Mouse (Mus musculus) gastrocnemius, adult 8-10 months (tissue): ENCODE measurements around the gene Capn7. TPM values are rescaled to one million over a fixed set of nuclear protein-coding genes. Genes with fewer than 3 reads are reported as not detected.

Experiments used
- DNase-seq, 2 experiments: peaks; one replicate each; pipeline ENCODE4 v3.0.0; 2022; ENCODE audit warnings: low spot score in 2 of 2
- total RNA-seq, 4 experiments: library from RNA; stranded (reverse); gene quantifications; 2 replicates each; pipeline ENCODE4 v1.2.4; 2022

Capn7 gene
- total RNA-seq, 4 experiments from 2014 or later, result 27.0 to 33.1 (median 30.5) TPM

GRCm38 (mm10) chr14:31394822-31395532 is 58.5 kb downstream of the Capn7 start:
- DNase-seq, result no peak

DNA sequence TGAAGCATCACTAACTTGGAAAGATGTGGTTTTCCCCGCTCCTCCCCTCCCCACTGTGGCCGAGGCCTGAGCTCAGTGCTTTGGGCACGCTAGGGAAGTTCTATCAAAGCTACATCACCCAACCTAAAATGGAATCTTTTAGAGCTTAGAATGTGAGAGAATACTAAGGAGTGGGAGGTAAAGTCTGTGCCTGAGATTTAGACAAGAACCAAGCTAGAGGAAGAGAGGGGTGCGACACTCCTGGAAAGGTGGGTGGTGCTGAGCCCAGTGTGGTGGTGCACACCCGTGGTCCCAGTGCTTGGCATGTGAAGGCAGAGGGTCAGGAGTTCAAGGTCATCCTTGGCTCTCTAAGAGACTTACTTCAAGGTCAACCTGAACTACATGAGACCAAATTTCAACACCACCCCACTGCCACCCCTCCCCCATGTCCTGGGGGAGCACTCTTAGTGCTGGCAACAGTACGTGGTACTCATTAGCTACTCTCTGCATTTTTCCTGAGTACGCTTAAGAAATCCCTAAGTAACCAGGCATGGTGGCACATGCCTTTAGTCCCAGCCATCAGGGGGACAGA is 59.3 kb downstream of the Capn7 start:
- DNase-seq, result no peak

- DNase-seq, result no peak
These were observed 60.0 kb downstream of the Capn7 start for GRCm38 (mm10) chr14:31396428-31396827.

DNA sequence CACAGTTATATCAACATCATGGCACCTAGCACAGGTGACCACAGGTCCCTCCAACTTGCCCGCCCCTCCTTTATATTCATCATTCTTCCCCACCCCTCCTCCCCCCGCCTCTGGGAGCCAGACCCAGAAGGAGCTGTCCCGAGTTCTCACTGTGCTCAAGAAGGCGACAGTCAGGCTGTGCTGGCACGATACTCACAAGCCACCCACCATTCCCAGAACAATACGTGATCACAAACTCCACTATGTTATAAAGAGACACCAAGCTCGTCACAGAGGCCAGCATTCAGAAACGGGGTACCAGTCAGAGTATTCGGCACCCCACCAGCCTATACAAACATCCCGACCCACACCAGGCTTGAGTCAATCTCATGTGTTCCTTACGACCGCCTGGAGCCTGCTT is 60.9 kb downstream of the Capn7 start:
- no peak for DNase-seq

- no peak for DNase-seq
These were observed 61.6 kb downstream of the Capn7 start for GRCm38 (mm10) chr14:31397791-31398595.

DNA sequence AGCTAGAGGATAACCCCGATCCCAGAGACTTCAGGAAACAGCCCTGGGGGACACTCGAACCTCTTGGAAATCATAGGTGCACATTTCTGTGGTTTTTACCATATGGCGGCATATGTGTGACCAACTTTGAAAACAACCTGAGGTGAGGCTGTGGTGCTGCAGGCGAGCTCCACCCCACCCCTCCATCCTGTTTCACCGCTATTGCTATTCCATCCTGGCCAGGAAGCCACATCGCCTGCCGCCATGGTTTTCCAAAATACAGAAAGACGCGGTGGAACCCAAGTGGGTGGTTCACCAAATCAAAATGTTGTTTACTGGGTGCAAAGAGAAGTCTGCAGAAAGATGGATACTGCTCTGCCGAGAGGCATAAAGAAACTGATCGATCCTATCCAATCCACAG is 62.4 kb downstream of the Capn7 start:
- no peak for DNase-seq

- DNase-seq, result no peak
These were observed 62.8 kb downstream of the Capn7 start for GRCm38 (mm10) chr14:31399271-31399670.

GRCm38 (mm10) chr14:31400246-31400645 is 63.8 kb downstream of the Capn7 start:
- DNase-seq, result no peak

DNA sequence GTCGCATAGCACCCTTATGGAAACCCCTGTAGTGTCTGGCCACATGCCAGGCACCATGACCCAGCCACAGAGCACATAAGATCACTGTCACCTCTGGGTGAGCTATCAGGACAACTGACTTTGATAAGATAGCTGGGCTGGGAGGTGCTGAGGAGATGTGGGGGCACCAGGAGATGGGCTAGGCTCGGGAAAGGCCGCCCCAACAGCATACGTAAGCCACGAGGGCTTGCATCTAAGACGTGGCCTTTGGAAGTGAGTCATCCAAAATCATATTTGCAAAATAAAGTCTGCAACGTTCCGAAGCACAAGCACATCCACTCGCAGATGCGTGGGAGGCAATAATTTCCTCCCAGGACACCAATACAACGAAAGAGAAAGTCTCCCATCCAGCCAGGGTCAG is 64.5 kb downstream of the Capn7 start:
- no peak for DNase-seq

DNA sequence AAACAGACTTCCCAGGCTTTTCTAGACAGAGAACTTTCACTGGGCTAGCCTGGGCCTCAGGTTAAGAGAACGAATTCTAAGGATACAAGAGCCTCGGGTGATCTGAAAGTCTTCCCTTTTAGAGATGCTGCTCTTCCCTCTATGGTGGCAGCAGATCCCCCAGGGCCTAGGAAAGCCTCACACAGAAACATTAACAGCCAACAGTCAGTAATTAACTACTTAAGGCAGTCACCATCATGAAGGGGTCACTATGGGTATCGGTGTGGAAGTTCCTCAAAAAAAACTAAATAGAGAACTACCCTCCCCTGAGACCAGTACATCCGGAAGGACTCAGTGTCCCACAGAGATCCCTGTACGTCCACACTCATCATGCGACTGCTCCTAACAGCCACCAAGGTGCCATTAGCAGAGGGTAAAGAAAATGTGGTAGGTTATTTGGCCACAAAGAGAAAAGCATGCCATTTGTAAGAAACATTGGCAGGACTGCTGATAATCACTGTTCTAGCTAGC is 65.5 kb downstream of the Capn7 start:
- DNase-seq, result no peak

DNA sequence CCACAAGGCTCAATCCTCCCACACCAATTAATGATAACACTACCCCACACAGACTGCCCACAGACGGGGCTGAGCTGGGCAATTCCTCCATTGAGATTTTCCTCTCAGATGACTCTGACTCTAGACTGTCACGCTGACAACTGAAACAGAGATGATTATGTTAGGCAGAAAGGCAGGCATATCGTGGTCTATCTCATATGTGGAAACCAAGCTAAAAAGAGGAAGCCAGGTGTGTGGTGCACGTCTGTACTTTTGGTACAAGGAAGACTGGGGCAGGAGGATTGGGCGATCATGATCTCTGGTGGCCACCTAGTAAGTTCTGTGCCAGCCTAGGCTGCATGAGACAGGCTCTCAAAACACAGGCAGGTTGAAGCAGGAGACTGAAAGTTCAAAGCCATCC is 66.3 kb downstream of the Capn7 start:
- no peak for DNase-seq

DNA sequence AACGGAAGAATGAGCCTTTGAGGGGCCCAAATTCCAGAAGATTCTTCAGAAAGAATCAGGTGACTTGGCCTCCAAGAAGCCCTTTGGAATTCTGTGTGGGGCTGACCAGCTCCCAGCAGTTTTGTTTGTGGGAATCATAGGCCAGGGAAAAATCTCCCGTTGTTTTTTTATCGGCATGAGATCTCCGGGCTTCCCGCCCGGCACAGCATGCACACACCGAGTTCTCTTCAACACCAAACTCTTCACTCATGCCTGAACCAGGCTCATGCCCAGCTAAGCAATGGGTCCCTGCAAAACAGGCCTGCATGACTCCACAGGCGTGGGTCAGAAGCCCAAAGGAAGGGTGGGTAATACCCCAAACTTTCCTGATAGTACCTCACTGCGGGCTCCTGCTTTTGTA is 67.1 kb downstream of the Capn7 start:
- DNase-seq, result no peak

- no peak for DNase-seq
These were observed 67.6 kb downstream of the Capn7 start for GRCm38 (mm10) chr14:31403995-31404394.

DNA sequence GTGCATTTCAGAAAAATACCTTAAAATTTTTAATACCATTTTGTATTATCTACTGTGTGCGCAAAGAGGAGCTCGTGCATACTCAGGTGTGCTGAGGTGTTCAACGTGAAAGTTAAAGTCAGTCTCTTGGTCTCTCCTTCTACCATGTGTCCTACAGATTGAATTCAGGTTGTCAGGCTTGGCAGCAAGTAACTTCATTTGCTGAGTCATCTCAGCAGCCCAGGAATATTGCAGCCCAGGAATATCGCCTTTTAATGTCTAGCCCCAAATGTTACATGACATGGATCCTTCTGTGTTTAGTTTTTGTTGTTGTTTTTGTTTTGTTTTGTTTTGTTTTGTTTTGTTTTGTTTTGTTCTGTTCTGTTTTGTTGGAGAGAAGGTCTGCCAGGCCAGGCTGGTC is 68.2 kb downstream of the Capn7 start:
- no peak for DNase-seq

DNA sequence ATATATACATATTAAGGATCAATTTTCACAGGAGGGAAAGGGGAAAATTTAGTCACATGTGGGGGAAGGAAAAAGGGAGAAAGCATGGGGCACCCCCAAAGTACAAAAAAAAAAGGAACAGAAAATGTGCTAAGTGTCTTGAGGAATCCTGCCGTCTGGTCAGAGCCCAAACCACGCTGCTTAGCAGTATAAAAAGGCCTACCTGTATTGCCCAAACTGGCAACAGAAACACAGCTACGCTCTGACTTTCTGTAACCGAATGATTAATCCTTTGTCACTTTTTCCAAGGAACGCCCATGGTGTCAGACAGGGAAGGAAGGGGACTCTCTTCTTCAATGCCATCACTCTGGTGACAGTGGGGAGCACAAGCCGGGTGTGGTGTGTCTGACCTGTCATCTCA is 69.2 kb downstream of the Capn7 start:
- no peak for DNase-seq

DNA sequence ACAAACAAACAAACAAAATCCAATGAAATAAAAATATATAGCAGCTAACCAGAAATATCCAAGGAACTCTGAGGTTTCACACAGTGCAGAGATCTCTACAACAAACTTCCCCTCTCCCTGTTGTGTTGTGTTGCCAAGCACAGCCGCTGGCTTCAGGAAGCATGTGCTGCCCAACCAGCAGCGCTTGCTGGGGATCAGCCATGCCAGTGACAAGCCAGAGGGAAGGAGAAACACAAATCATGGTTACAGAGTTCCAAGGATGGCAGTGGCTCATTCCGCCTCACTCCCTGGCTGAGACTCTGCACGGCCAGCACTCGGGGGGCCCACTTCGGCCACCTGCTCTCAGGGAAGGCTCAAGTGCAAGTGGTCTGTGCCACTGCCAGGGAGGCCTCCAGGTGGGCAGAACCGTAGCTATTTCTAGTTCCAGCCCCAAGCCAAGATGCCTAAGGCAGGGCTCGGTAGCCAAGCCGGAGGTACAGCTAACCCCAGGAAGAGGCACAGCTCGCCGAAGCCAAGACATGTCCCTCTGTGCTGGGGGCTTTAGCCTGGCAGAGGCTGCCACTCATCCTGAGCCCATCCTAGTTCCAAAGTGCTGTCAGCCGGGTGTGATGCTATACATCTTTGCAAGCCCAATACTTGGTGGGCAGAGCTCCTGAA is 69.8 kb downstream of the Capn7 start:
- peak in 1 of 2 experiments; percentile 58 for DNase-seq

- no peak for DNase-seq
These were observed 70.8 kb downstream of the Capn7 start for GRCm38 (mm10) chr14:31407208-31407607.

- no peak for DNase-seq
These were observed 71.6 kb downstream of the Capn7 start for GRCm38 (mm10) chr14:31407911-31408604.

DNA sequence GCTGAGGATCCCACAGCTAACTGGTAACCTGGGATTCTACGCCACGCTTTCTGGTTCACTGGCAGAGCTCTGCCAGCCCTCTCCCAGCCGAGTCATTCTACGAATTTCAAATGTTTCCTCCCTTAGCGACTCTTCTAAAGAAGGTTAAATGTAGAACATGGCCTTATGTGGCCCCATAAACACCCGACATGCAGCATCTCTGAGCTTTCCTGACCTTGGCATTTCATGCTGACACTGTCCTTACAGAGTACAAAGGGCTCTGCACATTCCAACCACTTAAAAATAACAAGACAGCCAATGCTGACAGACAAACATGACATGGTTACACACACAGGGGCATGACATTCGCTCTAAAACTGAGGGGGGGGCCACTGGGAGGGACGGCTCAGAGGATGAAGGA is 72.2 kb downstream of the Capn7 start:
- DNase-seq, result no peak

- DNase-seq, result no peak
These were observed 73.8 kb downstream of the Capn7 start for GRCm38 (mm10) chr14:31410123-31410724.

DNA sequence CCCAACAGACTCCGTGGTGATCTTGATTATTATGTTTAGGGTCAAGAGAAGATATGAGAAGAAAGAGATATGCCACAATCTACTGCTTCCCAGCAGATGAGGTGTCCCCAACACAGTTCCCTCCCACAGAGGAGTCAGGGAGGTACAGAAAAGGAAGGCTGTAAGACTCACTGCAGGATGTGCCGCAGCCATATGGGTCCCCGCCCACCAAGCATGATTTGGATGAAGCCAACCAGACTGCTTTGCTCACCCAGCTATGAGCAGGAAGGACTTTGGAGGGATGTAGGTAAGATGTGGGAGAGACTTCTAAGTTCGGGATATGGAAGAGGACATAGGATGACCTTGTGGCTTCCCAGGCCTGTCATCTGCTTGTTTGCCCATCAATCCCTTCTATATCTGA is 74.3 kb downstream of the Capn7 start:
- DNase-seq, result no peak
